10 mouse cellular contexts compared by ENCODE assay signal in the genomic region with DNA sequence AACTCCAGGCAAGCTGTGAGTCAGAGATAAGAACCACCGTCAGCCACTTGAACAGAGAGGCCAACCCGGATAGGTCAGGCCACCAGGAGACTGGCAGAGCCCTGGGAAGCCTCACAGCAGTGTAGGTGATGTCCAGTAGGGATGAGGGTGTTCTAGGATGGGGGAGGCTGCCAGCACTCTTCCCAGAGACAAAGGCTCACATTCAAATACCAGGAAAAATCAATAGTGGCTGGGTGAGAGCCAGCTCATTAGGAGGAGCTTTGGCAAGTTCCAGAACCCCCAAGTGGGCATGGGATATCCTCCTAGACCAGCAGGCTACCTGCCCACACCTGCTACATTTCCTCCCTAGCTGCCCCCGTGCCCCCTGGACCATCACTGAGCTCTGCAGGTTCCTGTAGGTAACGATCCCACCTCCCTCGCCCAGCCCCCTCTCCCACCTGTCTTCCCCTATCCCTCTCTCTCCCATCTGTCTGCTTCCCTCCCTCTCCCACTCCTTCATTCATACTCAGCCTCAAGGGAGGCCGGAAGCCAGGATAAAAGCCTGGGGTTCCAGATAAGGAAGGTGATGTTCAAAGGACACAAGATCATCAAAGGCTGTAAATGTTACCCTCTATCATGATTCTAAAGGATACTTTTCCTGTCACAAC. TPM values are rescaled to one million over a fixed set of nuclear protein-coding genes. Genes with fewer than 3 reads are reported as not detected.
DNase-seq lines count a peak whose midpoint lies in the region; ATAC-seq lines count a peak whose summit lies in the region.
"Had no signal": no experiment of that assay in that cellular context is flagged by ENCODE, and none has a peak within 500 bp of the region (broad histone marks: within the 10 kb centered on the region; RNA-seq: fewer than 3 reads in every experiment).

No protein-coding gene starts in this region.

- no peak overlapping the region for H3K4me2 ChIP-seq in intestine, embryonic 16.5 days (ENCODE audit: low read depth, low read length)
- H3K4me2 ChIP-seq: heart, embryonic 15.5 days; neural tube, embryonic 12.5 days had no signal

- no peaks in the 10 kb centered on the region for H3K27me3 ChIP-seq in intestine, embryonic 16.5 days (replicated peaks; ENCODE audit: control insufficient read depth, insufficient read depth, low read length)
- H3K27me3 ChIP-seq: heart, embryonic 15.5 days; neural tube, embryonic 12.5 days had no signal

- no peak overlapping the region for H3K9ac ChIP-seq in intestine, embryonic 16.5 days (ENCODE audit: low read depth, low read length)
- H3K9ac ChIP-seq: heart, embryonic 15.5 days; neural tube, embryonic 12.5 days had no signal

- no peaks in the 10 kb centered on the region for H3K9me3 ChIP-seq in intestine, embryonic 16.5 days (ENCODE audit: control insufficient read depth, low read length)
- H3K9me3 ChIP-seq: heart, embryonic 15.5 days; neural tube, embryonic 12.5 days had no signal

- DNase-seq in left cerebral cortex, postnatal 4 days = peak; percentile 51
- DNase-seq in left cerebral cortex, adult 8-10 months (ENCODE audit: low spot score in 2 of 2) = no peak
- peak; percentile 74 for DNase-seq in cerebellum, adult 9-10 months
- DNase-seq in spleen, postnatal 14 days (ENCODE audit: low spot score in 2 of 2) = peak; percentile 38 to 43
- DNase-seq in gastrocnemius, adult 8-10 months (ENCODE audit: low spot score in 2 of 2) = no peak
- no peak for DNase-seq in right cerebral cortex, postnatal 4 days
- no peak for DNase-seq in right cerebral cortex, postnatal 25 days

- no peaks in the 10 kb centered on the region for H3K36me3 ChIP-seq in intestine, embryonic 16.5 days (ENCODE audit: control insufficient read depth, insufficient read depth, low read length)
- H3K36me3 ChIP-seq: heart, embryonic 15.5 days; neural tube, embryonic 12.5 days had no signal

- intact Hi-C loops in left cerebral cortex, postnatal 4 days (cut with DNase I) = no loop called here

- H3K4me1 ChIP-seq in intestine, embryonic 16.5 days (ENCODE audit: control insufficient read depth, insufficient read depth, low read length) = peaks cover 28% of the 10 kb centered on the region
- H3K4me1 ChIP-seq: neural tube, embryonic 12.5 days had no signal

- no peak overlapping the region for H3K27ac ChIP-seq in intestine, embryonic 16.5 days (ENCODE audit: low read length)
- H3K27ac ChIP-seq: heart, embryonic 15.5 days; neural tube, embryonic 12.5 days had no signal

- ATAC-seq in intestine, embryonic 16.5 days = peak; percentile 69

- no peak overlapping the region for H3K4me3 ChIP-seq in intestine, embryonic 16.5 days (ENCODE audit: low read length)
- H3K4me3 ChIP-seq: heart, embryonic 15.5 days; neural tube, embryonic 12.5 days had no signal

- WGBS in intestine, embryonic 16.5 days = 54% methylated on average over 6 of the region's 6 CpGs

RNA-seq across cellular contexts. Expression of a gene that starts 20.1 kb away (rescaled TPM):
- 10 to 100 TPM; 50.8 to 51.2 TPM for total RNA-seq in left cerebral cortex, postnatal 4 days (2021)
- 100 to 1,000 TPM in 1 of 4 experiments, 10 to 100 TPM in 3; 90.8 to 104 (median 95.0) TPM for total RNA-seq in left cerebral cortex, adult 8-10 months (2022)
- 3.5 TPM in 2 replicates for polyA plus RNA-seq in intestine, embryonic 16.5 days (2015; fragmentation: Nextera tagmentation; extraction: Ambion mirVana)
- total RNA-seq in gastrocnemius, adult 8-10 months (2022) = 1 to 10 TPM; 1.3 to 3.1 (median 2.1) TPM

Comparison
In these comparisons a context has a peak if more than half of its experiments do, and no peak if none do; other contexts are left out.
1. DNase-seq: peak in left cerebral cortex, postnatal 4 days (single experiment), cerebellum, adult 9-10 months (single experiment) and spleen, postnatal 14 days (2 of 2); none in left cerebral cortex, adult 8-10 months (0 of 2), gastrocnemius, adult 8-10 months (0 of 2), right cerebral cortex, postnatal 4 days (single experiment) and right cerebral cortex, postnatal 25 days (single experiment).
2. RNA of a gene that starts 20.1 kb away (total RNA-seq): 90.8 to 104 TPM in left cerebral cortex, adult 8-10 months and 50.8 to 51.2 TPM in left cerebral cortex, postnatal 4 days; 1.3 to 3.1 TPM in gastrocnemius, adult 8-10 months; every median in the first group is over 10 times any median in the second.